Mouse (Mus musculus) midbrain, embryonic 10.5 days (tissue): ENCODE measurements around the gene Pdlim7. TPM values are rescaled to one million over a fixed set of nuclear protein-coding genes. Genes with fewer than 3 reads are reported as not detected.

Experiments used
- DNase-seq: peaks from one replicate; pipeline ENCODE4 v3.0.0-alpha.2; 2017; ENCODE audit warnings: low spot score
- H3K27ac ChIP-seq: fragments of 300-500 bp; sonication (generic); replicated peaks from 2 replicates; pipeline ENCODE4 v1.5.1; 2016; ENCODE audit warnings: mild to moderate bottlenecking
- H3K27me3 ChIP-seq: fragments of 300-500 bp; sonication (generic); 2 replicates; pipeline ENCODE4 v1.6.1; 2016; ENCODE audit warnings: low read depth, mild to moderate bottlenecking; ENCODE audit not compliant: poor library complexity, severe bottlenecking
- H3K36me3 ChIP-seq: fragments of 300-500 bp; sonication (generic); 2 replicates; pipeline ENCODE4 v1.6.1; 2016; ENCODE audit warnings: mild to moderate bottlenecking, moderate library complexity
- H3K4me1 ChIP-seq: fragments of 300-500 bp; sonication (generic); 2 replicates; pipeline ENCODE4 v1.6.1; 2016
- H3K4me3 ChIP-seq: fragments of 300-500 bp; sonication (generic); 2 replicates; pipeline ENCODE4 v1.5.1; 2016; ENCODE audit warnings: mild to moderate bottlenecking, moderate library complexity
- H3K9me3 ChIP-seq: fragments of 300-500 bp; sonication (generic); replicated peaks from 2 replicates; pipeline ENCODE4 v1.6.1; 2016; ENCODE audit warnings: mild to moderate bottlenecking
- WGBS: fragments of 180-500 bp; shearing (Covaris S2); methylation state at CpG from one replicate; pipeline ENCODE4 v1.1.7; 2016; 5-methylcytosine and 5-hydroxymethylcytosine counted together
- polyA plus RNA-seq: library from polyadenylated mRNA; unstranded; fragments of >200 nt; fragmentation: Nextera tagmentation; extraction: Ambion mirVana; gene quantifications from 2 replicates; pipeline ENCODE4 v1.2.1, GENCODE M21; 2016

The Pdlim7 gene
- polyA plus RNA-seq, 1 experiment from 2014 or later, result 191 TPM

DNA sequence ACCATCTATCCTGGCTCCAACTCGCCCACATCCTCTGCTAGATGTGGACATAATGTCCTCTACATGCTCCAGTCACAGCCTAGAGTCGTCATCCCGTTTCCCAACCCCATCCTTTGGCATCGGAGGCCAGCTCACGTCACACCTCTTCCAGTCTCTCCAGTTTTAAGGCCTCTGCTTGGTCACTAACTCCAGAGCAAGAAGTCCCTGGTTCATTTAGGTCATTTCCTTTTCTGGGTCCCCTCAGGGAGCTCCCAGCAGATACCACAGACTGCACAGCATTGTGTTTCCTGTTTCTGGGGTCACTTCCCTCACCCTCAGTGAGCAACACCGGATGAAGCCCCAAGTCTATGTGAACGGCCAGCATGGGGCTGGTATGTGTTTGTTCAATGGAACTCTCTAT is 34.5 kb downstream of the Pdlim7 start:
- no peaks in the 10 kb centered on the region for H3K9me3 ChIP-seq
- 82% methylated on average over 7 of the region's 7 CpGs for WGBS
- no peak overlapping the region; the same call in 1 of the 2 replicates for H3K27ac ChIP-seq
- peaks cover 95% of the 10 kb centered on the region for H3K36me3 ChIP-seq
- H3K27me3 ChIP-seq, result peaks cover under 1% of the 10 kb centered on the region; the same call in 1 of the 2 replicates
- no peak for DNase-seq
- peaks cover 58% of the 10 kb centered on the region for H3K4me1 ChIP-seq
- no peak overlapping the region for H3K4me3 ChIP-seq

- H3K9me3 ChIP-seq, result no peaks in the 10 kb centered on the region
- peak; percentile 52 for DNase-seq
- peaks cover 58% of the 10 kb centered on the region for H3K4me1 ChIP-seq
- H3K27me3 ChIP-seq, result peaks cover 6% of the 10 kb centered on the region; the same call in 1 of the 2 replicates
- WGBS, result 47% methylated on average over 5 of the region's 5 CpGs
- H3K27ac ChIP-seq, result no peak overlapping the region
- peaks cover 99% of the 10 kb centered on the region for H3K36me3 ChIP-seq
- no peak overlapping the region for H3K4me3 ChIP-seq
Measured at GRCm38 (mm10) chr13:55478036-55478435, 35.4 kb downstream of the Pdlim7 start.

- H3K4me1 ChIP-seq, result peaks cover 58% of the 10 kb centered on the region
- no peaks in the 10 kb centered on the region for H3K9me3 ChIP-seq
- no peak overlapping the region for H3K27ac ChIP-seq
- WGBS, result 77% methylated on average over 16 of the region's 16 CpGs
- no peak for DNase-seq
- H3K4me3 ChIP-seq, result no peak overlapping the region
- H3K27me3 ChIP-seq, result peaks cover 6% of the 10 kb centered on the region; the same call in 1 of the 2 replicates
- H3K36me3 ChIP-seq, result peaks cover 94% of the 10 kb centered on the region
Measured at GRCm38 (mm10) chr13:55477492-55477891, 36.0 kb downstream of the Pdlim7 start.

DNA sequence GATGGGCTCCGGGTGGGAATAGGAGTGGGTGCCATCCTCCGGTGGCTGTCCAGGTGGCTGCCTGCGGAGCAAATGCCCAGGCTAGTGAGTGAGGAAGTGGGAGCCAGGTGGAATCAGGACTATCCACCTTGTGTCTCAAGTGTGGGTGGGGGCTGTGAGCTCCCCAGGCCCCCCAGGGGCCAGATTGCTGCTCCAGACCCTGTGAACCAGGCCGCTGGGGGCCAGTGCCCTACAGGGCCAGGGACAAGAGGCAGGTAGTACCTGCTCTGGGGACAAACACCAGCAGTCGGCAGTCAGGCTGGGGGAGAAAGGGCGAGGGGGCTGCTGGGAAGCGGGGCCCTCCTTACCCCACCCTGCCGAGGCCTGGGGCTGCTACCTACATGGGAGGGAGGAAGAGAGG is 37.2 kb downstream of the Pdlim7 start:
- H3K4me1 ChIP-seq, result peaks cover 66% of the 10 kb centered on the region
- 90% methylated on average over 8 of the region's 8 CpGs for WGBS

DNA sequence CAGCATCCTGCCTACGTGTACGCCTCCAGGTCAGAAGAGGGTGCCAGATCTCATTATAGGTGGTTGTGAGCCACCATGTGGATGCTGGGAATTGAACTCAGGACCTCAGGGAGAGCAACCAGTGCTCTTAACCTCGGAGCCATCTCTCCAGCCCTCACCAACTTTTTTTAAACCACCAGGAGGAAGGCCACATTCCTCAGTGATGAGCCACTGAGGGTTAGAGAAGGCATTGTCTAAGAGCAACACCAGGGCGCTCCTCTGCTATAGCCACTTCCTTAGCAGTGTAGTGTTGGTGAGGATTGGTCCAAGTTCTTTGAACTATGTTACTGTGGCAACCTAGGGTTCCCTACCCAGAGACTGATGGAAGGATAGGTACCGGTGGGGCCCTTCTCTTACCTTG is 37.7 kb downstream of the Pdlim7 start:
- Histone ChIP-seq H3K4me1 (peaks cover 71% of the 10 kb centered on the region), H3K9me3 (no peaks in the 10 kb centered on the region), H3K27me3 (peaks cover 6% of the 10 kb centered on the region; the same call in 1 of the 2 replicates), H3K4me3 (no peak overlapping the region), H3K27ac (no peak overlapping the region), H3K36me3 (peaks cover 76% of the 10 kb centered on the region)
- 88% methylated on average over 5 of the region's 5 CpGs for WGBS
- no peak for DNase-seq

More for the DNA sequence above, 37.2 kb downstream of the Pdlim7 start:
- Histone ChIP-seq H3K27me3 (peaks cover 6% of the 10 kb centered on the region; the same call in 1 of the 2 replicates), H3K27ac (peak overlapping the region; percentile 65; the same call in 1 of the 2 replicates), H3K36me3 (peaks cover 81% of the 10 kb centered on the region), H3K9me3 (no peaks in the 10 kb centered on the region), H3K4me3 (peak overlapping the region; percentile 11; the same call in 1 of the 2 replicates)
- DNase-seq, result no peak

- H3K4me3 ChIP-seq, result peak overlapping the region; percentile 31
- WGBS, result 23% methylated on average over 5 of the region's 5 CpGs
- H3K27ac ChIP-seq, result peak overlapping the region; percentile 78
- H3K27me3 ChIP-seq, result peaks cover 14% of the 10 kb centered on the region
- H3K4me1 ChIP-seq, result peaks cover 82% of the 10 kb centered on the region
- peak; percentile 80 for DNase-seq
- peaks cover 65% of the 10 kb centered on the region for H3K36me3 ChIP-seq
- no peaks in the 10 kb centered on the region for H3K9me3 ChIP-seq
Measured at GRCm38 (mm10) chr13:55474621-55475069, 38.8 kb downstream of the Pdlim7 start.

GRCm38 (mm10) chr13:55473961-55474360 is 39.5 kb downstream of the Pdlim7 start:
- peaks cover 59% of the 10 kb centered on the region for H3K36me3 ChIP-seq
- peaks cover 89% of the 10 kb centered on the region for H3K4me1 ChIP-seq
- H3K27ac ChIP-seq, result peak overlapping the region; percentile 60
- no peaks in the 10 kb centered on the region for H3K9me3 ChIP-seq
- H3K27me3 ChIP-seq, result peaks cover 16% of the 10 kb centered on the region
- peak overlapping the region; percentile 31 for H3K4me3 ChIP-seq
- WGBS, result 67% methylated on average over 11 of the region's 11 CpGs
- DNase-seq, result peak; percentile 29

DNA sequence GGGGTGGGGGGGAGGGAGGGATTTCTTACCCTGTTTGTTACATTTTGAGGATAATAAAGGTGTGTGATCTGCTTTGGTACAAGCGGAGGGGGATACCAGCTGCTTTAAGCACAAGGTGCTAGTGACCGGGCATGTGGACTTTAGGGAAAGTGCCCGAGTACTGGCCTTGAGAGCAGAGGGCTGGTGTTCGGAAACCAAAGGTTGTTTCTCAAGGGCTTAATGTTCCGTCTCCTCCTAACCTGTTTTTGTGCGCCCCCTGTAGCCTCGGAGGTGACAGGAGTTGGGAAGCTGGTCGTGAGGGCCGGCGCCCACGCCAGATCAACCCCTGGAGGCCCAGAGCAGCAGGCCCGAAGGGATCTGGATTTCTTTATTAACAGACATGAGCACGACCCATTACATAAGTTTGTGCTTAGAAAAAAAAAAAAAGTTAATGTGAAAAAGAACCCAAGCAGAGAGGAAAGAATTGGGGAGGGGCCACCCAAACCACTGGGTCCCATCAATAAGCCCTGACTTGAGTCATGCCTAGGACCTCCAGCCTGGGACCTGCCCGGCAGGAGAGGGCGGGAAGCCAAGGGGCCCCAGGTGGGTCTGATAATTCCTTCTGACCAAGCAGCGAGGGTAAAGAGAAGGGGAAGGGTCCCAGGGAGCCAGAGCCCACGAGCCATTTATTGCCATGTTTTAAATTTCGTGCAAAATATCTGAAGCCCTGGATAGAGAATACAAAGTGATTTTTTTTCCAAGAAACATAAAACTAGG is 40.2 kb downstream of the Pdlim7 start:
- H3K4me1 ChIP-seq, result peaks cover 96% of the 10 kb centered on the region
- H3K36me3 ChIP-seq, result peaks cover 52% of the 10 kb centered on the region
- H3K4me3 ChIP-seq, result peak overlapping the region; percentile 78
- peak; percentile 62 for DNase-seq
- no peaks in the 10 kb centered on the region for H3K9me3 ChIP-seq
- WGBS, result 17% methylated on average over 18 of the region's 18 CpGs
- H3K27me3 ChIP-seq, result peaks cover 16% of the 10 kb centered on the region
- H3K27ac ChIP-seq, result peak overlapping the region; percentile 90

DNA sequence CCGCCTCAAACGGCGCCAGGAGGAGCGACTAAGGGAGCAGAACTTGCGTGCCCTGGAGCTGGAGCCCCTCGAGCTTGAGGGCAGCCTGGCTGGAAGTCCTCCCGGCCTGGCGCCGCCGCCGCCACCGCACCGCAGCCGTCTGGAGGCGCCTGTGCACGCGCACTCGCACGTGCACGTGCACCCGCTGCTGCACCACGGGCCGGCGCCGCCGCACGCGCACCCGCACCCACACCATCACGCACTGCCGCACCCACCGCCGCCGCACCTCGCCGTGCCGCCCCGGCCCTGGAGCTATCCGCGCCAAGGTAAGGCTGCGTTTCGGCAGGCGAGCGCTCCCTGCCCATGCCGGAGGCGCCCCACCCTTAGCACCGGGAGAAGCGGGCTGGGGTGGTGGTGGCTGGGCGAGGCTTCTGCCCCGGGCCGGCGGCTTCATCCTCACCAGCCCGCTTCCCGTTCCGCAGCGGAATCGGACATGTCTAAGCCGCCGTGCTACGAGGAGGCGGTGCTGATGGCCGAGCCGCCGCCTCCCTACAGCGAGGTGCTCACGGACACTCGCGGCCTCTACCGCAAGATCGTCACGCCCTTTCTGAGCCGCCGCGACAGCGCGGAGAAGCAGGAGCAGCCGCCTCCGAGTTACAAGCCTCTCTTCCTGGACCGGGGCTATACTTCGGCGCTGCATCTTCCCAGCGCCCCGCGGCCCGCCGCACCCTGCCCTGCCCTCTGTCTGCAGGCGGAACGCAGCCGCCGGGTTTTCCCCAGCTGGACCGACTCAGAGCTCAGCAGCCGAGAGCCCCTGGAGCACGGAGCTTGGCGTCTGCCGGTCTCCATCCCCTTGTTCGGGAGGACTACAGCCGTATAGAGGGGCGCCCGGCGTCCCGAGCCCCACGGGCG is 41.1 kb downstream of the Pdlim7 start:
- WGBS, result under 1% methylated on average over 103 of the region's 103 CpGs
- peaks cover 98% of the 10 kb centered on the region for H3K4me1 ChIP-seq
- H3K9me3 ChIP-seq, result no peaks in the 10 kb centered on the region
- H3K36me3 ChIP-seq, result peaks cover 43% of the 10 kb centered on the region
- H3K27ac ChIP-seq, result peak overlapping the region; percentile 90
- peak; percentile 77 for DNase-seq
- H3K4me3 ChIP-seq, result peak overlapping the region; percentile 78
- H3K27me3 ChIP-seq, result peaks cover 16% of the 10 kb centered on the region

DNA sequence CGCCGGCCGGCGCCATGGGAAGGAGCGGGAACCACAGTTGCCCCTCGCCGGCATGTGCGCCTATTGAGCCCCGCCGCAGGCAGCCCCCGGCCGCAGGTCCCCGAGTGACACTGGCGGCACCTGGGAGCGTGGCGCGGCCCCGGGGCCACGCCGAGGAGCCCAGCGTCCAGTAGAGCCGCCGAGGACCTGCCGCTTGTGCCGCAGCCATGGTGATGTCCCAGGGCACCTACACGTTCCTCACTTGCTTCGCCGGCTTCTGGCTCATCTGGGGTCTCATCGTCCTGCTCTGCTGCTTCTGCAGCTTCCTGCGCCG is 41.7 kb downstream of the Pdlim7 start:
- Histone ChIP-seq H3K4me3 (peak overlapping the region; percentile 78), H3K27ac (peak overlapping the region; percentile 90), H3K36me3 (peaks cover 37% of the 10 kb centered on the region), H3K4me1 (peaks cover 99% of the 10 kb centered on the region), H3K9me3 (no peaks in the 10 kb centered on the region), H3K27me3 (peaks cover 16% of the 10 kb centered on the region)
- DNase-seq, result no peak
- WGBS, result under 1% methylated on average over 31 of the region's 31 CpGs

- under 1% methylated on average over 54 of the region's 54 CpGs for WGBS
Measured at GRCm38 (mm10) chr13:55471156-55471818, 42.2 kb downstream of the Pdlim7 start.

DNA sequence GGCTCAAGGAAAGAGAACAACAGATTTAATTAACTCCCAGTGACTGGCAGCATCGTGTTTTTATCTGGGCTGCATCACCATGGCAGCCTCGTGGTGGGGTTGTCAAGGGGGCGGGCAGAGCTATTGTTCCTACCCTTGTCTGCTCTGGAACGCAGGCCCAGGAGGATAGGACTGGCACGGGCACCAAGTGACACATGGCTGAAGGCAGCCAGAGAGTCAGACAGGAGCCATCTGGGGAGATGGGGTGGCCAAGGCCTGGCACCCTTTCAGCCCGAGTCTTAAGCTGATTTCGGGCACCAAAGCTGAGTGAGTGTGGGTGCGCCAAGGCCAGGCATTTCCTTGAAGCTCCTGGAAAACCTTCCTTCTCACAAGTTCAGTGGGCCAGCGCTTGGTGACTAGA is 43.1 kb downstream of the Pdlim7 start:
- no peaks in the 10 kb centered on the region for H3K9me3 ChIP-seq
- peak overlapping the region; percentile 90 for H3K27ac ChIP-seq
- H3K27me3 ChIP-seq, result peaks cover 16% of the 10 kb centered on the region
- H3K4me1 ChIP-seq, result peaks cover 99% of the 10 kb centered on the region
- H3K36me3 ChIP-seq, result peaks cover 23% of the 10 kb centered on the region
- peak; percentile 35 for DNase-seq
- H3K4me3 ChIP-seq, result peak overlapping the region; percentile 78
- WGBS, result 51% methylated on average over 9 of the region's 9 CpGs

More at GRCm38 (mm10) chr13:55471156-55471818, 42.2 kb downstream of the Pdlim7 start:
- Histone ChIP-seq H3K27ac (peak overlapping the region; percentile 90), H3K4me1 (peaks cover 99% of the 10 kb centered on the region), H3K36me3 (peaks cover 32% of the 10 kb centered on the region), H3K27me3 (peaks cover 16% of the 10 kb centered on the region), H3K4me3 (peak overlapping the region; percentile 78), H3K9me3 (no peaks in the 10 kb centered on the region)
- DNase-seq, result peak; percentile 95
